Comparison of ENCODE assay signal across 13 mouse cellular contexts in genomic region chr3:97327356-97327755, GRCm38 (mm10).
"Had no signal": no experiment of that assay in that cellular context is flagged by ENCODE, and none has a peak within 500 bp of the region (broad histone marks: within the 10 kb centered on the region; RNA-seq: fewer than 3 reads in every experiment).

No protein-coding gene starts in this region.

- H3K36me3 ChIP-seq: liver, embryonic 13.5 days; midbrain, embryonic 13.5 days; neural tube, embryonic 12.5 days; neural tube, embryonic 15.5 days had no signal

- H3K27me3 ChIP-seq: liver, embryonic 13.5 days; midbrain, embryonic 13.5 days; neural tube, embryonic 12.5 days had no signal

- H3K9ac ChIP-seq: liver, embryonic 13.5 days; midbrain, embryonic 13.5 days; neural tube, embryonic 12.5 days; neural tube, embryonic 15.5 days had no signal

- ATAC-seq: midbrain, embryonic 13.5 days had no signal

- DNase-seq: kidney, postnatal 25 days; layer of hippocampus, adult 9-11 months; liver, embryonic 13.5 days; lung, adult 2 months; lung, postnatal 14 days; lung, postnatal 4 days; thymus, adult 18-20 months; thymus, postnatal 36 days had no signal

- H3K4me1 ChIP-seq: liver, embryonic 13.5 days had no signal

- H3K4me3 ChIP-seq: layer of hippocampus, adult 2 months; liver, embryonic 13.5 days; midbrain, embryonic 13.5 days; neural tube, embryonic 12.5 days; neural tube, embryonic 15.5 days had no signal

- H3K4me2 ChIP-seq: liver, embryonic 13.5 days; midbrain, embryonic 13.5 days; neural tube, embryonic 12.5 days; neural tube, embryonic 15.5 days had no signal

- H3K9me3 ChIP-seq: midbrain, embryonic 13.5 days; neural tube, embryonic 15.5 days had no signal

- H3K27ac ChIP-seq: kidney, postnatal 0 days; layer of hippocampus, adult 2 months; liver, embryonic 13.5 days; midbrain, embryonic 13.5 days; neural tube, embryonic 12.5 days; neural tube, embryonic 15.5 days had no signal
